12 mouse cellular contexts compared by ENCODE assay signal in the genomic region with DNA sequence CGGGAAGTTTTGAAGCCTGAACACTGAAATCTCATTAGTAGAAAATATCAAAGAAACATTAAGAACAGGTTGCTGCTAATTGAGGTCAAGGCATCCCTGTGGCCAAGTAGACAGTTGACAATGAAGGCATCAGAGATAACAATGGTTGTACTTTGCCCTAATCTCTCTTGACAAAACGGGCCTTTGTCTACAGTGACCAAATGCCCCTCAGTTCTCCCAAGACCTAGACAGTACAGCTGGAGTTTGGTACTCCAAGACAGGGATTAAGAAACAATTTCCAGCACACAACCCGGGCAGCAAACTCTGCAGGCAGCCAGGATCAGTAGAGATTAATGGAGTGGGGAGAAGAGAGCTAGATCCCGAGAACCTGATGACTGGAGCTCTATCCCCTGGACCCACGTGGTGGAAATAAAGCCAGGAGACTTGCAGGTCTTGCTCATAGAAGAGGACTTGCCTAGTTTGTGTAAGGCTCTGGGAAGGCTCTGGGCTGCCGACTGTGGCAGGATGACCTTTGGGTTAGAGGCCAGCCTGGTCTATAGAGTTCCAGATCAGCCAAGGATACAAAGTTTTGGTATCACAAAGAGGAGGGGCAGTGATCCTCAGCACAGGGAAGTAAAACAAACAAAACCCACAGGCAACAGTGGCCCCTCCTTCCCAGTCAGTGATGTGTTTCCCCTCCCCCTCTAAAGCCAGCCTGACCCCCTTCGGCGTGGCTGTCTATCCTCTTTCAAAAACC. TPM values are rescaled to one million over a fixed set of nuclear protein-coding genes. Genes with fewer than 3 reads are reported as not detected.
DNase-seq lines count a peak whose midpoint lies in the region; ATAC-seq and TF ChIP-seq lines count a peak whose summit lies in the region.
"Had no signal": no experiment of that assay in that cellular context is flagged by ENCODE, and none has a peak within 500 bp of the region (broad histone marks: within the 10 kb centered on the region; RNA-seq: fewer than 3 reads in every experiment).

No protein-coding gene starts in this region.

- WGBS in kidney, adult 2 months: 32% methylated on average over 8 of the region's 8 CpGs
- WGBS in midbrain, embryonic 16.5 days: 7% methylated on average over 8 of the region's 8 CpGs

- peaks cover 19% of the 10 kb centered on the region for H3K4me1 ChIP-seq in kidney, adult 2 months (ENCODE audit: control insufficient read depth, insufficient read depth, low read length)
- H3K4me1 ChIP-seq in midbrain, embryonic 16.5 days (ENCODE audit: control insufficient read depth, insufficient read depth, low read length): peaks cover 10% of the 10 kb centered on the region; the same call in 1 of the 2 replicates

- DNase-seq in kidney, adult 2 months: peak; percentile 49
- no peak for DNase-seq in kidney, postnatal 10 days
- DNase-seq in embryo, embryonic 9.5 days (ENCODE audit: extremely low spot score): peak; percentile 46
- peak; percentile 37 to 39 for DNase-seq in kidney, postnatal 36 days
- DNase-seq in retina, embryonic 14.5 days (ENCODE audit: low spot score): peak; percentile 61
- no peak for DNase-seq in adrenal gland, postnatal 4 days (ENCODE audit: low spot score in 2 of 2)
- DNase-seq in cerebellum, postnatal 10 days: no peak
- DNase-seq: adrenal gland, postnatal 14 days; cerebellum, adult 8-10 months; heart, postnatal 10 days; spleen, adult 18-20 months had no signal

- no peak overlapping the region for H3K4me3 ChIP-seq in kidney, adult 2 months (ENCODE audit: insufficient read depth, low read depth, low read length)
- H3K4me3 ChIP-seq in midbrain, embryonic 16.5 days (ENCODE audit: low read depth, low read length): no peak overlapping the region

- H3K27ac ChIP-seq in kidney, adult 2 months (ENCODE audit: insufficient read depth, low read depth, low read length): 0 out of 2 replicates have a peak overlapping the region, but pooled peaks have one; percentile 24
- H3K27ac ChIP-seq in midbrain, embryonic 16.5 days (ENCODE audit: low read length): no peak overlapping the region

- no peak for TF ChIP-seq POLR2A in kidney, adult 2 months (IDR thresholded peaks at IDR 0.05; ENCODE audit: low read depth, low read length)

- H3K4me2 ChIP-seq in midbrain, embryonic 16.5 days (ENCODE audit: low read length): no peak overlapping the region

- H3K9me3 ChIP-seq in midbrain, embryonic 16.5 days (replicated peaks; ENCODE audit: control insufficient read depth, low read length, poor library complexity, severe bottlenecking): no peaks in the 10 kb centered on the region

- no peaks in the 10 kb centered on the region for H3K27me3 ChIP-seq in kidney, adult 2 months (replicated peaks; ENCODE audit: control insufficient read depth, insufficient read depth, low read length)
- H3K27me3 ChIP-seq in midbrain, embryonic 16.5 days (ENCODE audit: control insufficient read depth, insufficient read depth, low read depth, low read length): no peaks in the 10 kb centered on the region

- no peak for TF ChIP-seq CTCF in kidney, adult 2 months (conservative IDR thresholded peaks at IDR 0.05; ENCODE audit: insufficient read depth, insufficient read length, low read depth, low read length)

- no peak for ATAC-seq in midbrain, embryonic 16.5 days

- H3K9ac ChIP-seq in midbrain, embryonic 16.5 days (ENCODE audit: low read depth, low read length): no peak overlapping the region

- no peaks in the 10 kb centered on the region for H3K36me3 ChIP-seq in kidney, adult 2 months (ENCODE audit: control insufficient read depth, insufficient read depth, low read length)
- H3K36me3 ChIP-seq in midbrain, embryonic 16.5 days (ENCODE audit: control insufficient read depth, insufficient read depth, low read length): no peaks in the 10 kb centered on the region

RNA-seq across cellular contexts. Expression of a gene that starts 51.1 kb away (rescaled TPM):
- 8.3 and 9.4 TPM in 2 replicates for polyA plus RNA-seq in kidney, adult 2 months (2012; rRNA removed)
- polyA plus RNA-seq in midbrain, embryonic 16.5 days (2015; fragmentation: Nextera tagmentation; extraction: Ambion mirVana): 6.6 and 6.8 TPM in 2 replicates
- total RNA-seq in adrenal gland, postnatal 4 days (2021): 10 to 100 TPM; 46.5 to 52.7 TPM

Comparison
In these comparisons a context has a peak if more than half of its experiments do, and no peak if none do; other contexts are left out.
1. DNase-seq: peak in kidney, adult 2 months (single experiment), embryo, embryonic 9.5 days (single experiment), kidney, postnatal 36 days (2 of 2) and retina, embryonic 14.5 days (single experiment); none in kidney, postnatal 10 days (single experiment), adrenal gland, postnatal 4 days (0 of 2) and cerebellum, postnatal 10 days (0 of 2).